Mouse (Mus musculus) urinary bladder, adult 18-20 months (tissue): ENCODE data around the gene Hmgb1.

Experiments used
- DNase-seq, 2 experiments: peaks; one replicate each; pipeline ENCODE4 v3.0.0; 2022; ENCODE audit warnings: low spot score in 2 of 2, mixed read lengths in 2 of 2

Gene Hmgb1

DNA sequence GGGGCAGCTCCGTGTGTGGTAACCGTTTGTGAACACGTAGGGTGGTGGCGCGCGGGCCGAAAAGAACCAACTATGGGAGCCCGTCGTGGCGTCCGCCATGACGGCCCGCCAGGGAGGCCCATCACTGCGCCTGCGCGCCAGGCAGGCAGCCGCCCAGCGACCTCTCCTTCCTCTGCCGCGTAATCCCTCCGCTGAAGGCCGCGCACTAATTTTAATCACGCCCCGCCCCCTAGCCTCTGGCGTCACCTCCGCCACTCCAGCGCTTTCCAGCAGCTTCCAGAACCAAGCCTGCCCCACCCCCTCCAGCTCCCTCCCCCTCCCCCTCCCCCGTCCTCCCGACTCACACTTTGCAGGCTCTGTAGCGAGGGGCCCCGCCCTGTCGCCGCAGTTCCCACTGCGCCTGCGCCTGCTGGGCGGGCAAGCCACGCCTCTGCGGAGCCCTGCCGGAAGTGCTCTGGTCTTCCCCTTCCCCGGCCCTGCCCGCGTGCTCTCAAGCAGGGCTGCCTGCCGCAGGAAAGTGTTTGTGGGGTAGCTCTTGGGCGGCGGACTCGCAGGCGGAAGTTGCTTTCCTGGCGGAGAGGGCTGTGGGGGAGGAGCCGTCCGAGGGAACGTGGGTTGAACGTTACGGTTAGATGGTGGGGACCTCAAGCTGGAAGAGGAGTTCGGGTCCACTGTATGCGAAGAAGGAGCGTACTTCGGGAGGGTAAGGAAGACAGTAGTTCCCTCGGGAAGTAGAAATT is at the start of gene Hmgb1, which contains the start of gene Uspl1:
Hmgb1 (minus strand) TSS at position 386 of the 740 bp plus-strand sequence.
Uspl1 (plus strand) TSS at position 247 of the 740 bp plus-strand sequence.
- DNase-seq: peak; percentile 96 to 98

DNA sequence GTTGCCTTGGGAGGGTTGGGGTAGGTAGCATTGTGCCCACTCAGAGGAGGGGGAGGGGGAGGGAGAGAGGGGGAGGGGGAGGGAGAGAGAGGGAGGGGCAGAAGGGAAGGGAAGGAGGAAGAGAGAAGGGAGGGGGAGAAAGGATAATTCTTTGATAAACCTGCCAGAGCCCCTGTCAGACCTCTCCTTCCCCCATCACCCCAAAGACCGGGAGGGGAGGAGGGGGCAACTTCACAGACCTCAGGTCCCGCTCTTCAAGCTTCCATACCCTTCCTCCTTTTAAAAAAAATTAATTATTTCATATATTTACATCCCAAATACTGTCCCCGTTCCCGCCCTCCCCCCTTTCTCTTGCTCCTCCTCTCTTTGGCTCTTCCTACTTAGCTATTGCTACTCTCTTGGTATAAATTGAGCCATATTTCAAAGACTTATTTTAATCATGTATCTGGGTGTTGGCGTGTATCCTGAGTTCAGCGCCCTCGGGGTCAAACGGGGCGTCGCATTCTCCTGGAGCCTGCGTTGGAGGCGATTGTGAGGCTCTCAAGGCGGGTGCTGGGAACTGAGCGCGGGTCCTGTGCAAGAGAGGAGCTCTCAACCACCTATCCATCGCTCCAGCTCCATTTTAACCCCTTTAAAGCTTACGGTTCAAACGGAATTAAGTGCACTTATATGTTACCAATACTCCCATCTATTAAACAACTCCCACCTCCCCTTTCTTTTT is 45.5 kb upstream of the Hmgb1 start:
- no peak for DNase-seq

DNA sequence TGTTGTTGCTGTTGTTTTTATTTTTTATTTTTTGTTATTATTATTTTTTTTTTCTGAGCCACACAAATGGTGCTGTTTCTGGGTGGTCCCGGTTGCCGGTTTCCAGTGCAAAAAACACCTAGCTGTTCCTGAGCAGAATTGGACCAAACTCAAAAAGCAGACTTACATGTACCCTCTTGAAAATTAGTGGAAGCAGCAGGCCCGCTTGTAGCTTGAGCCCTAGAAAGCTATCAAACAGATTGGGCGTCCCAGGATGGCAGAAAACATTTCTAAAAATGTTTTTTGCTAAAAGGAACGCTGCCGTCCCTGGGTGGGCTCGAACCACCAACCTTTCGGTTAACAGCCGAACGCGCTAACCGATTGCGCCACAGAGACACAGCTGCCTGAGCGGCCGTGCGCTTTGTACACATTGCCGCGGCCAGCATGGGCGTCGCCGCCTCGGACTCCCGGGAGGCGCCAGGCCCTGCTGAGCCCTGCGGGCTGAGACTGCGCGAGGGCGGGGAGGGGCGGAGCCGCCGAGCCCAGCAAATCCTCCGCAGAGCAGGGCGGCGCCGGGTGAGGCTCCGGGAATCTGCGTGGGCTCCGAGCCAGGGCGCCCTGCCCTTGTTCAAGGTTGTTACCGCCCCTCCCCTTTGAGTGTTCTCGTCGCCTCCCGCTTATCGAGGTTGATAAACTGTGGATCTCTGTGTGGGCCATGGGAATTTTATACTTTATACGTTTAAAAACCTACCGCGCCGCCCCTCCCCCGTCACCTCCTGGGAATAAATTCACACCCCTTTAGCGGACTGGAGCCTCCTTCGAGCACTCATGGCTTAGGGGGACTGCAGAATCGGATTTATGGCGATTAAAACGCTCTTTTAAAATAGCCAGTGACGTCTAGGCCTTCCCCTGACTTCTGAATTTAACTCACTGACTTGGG is 44.7 kb upstream of the Hmgb1 start:
- DNase-seq: peak; percentile 99 to 100

DNA sequence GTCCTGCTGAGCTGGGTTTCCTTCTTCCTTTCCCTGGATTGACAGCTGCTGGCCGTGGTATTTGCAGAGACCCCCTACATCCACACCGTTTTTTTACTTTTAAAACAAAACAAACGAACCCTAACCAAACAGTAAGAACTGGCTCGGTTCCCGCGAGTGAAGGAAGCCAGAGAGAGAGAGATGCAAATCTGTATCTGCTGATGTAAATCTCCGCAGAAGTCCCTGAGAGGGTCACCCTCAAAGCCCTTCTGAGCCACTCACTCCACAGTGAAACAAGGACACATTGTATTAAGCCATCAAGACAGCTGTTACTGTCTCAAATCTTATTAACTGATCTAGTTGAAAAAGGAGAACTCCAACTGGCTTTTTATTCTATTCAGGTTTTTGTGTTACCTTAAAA is 40.4 kb upstream of the Hmgb1 start:
- no peak for DNase-seq

DNA sequence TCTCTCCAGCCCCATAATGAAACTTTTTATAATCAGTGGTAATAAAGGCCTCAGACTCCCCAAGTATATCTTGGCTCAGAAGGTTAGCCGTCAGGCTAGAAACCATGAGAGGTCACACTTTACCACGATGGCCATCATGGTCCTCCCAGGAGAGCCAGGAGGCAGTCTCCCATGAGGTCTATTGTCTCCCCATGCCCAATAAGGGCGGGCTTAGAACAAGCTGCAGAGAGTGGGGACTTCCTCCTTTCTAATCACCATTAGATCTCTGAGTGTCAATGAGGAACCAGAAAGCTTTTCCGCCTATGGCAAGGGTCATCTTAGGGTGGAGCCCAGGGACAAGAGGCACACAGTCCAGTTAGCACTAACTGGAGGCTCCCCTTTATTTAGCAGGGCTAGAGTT is 37.1 kb upstream of the Hmgb1 start:
- DNase-seq: no peak

- DNase-seq: no peak
Measured at GRCm38 (mm10) chr5:149219493-149219892, 35.2 kb upstream of the Hmgb1 start.

- no peak for DNase-seq
Measured at GRCm38 (mm10) chr5:149217524-149218357, 33.5 kb upstream of the Hmgb1 start.

GRCm38 (mm10) chr5:149215540-149215939 is 31.3 kb upstream of the Hmgb1 start:
- no peak for DNase-seq

DNA sequence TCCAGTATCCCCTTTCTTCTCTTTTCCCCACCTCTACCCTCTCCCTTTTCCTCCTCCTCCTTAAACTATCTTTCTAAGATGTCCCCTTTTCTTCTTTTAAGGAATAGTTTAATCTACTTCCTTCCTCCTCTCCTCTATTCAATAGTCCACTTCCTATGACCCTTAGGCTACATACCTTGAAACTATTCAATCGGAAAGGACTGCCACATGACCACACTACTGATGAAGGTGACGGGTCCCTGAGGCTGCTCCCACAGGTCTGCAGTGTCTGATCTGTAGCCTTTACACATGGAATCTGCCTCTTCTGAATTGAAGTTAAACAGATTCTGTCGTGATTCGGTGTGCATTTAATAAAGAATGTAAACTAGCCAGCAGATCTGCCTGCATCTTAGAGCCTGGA is 28.5 kb upstream of the Hmgb1 start:
- DNase-seq: no peak

DNA sequence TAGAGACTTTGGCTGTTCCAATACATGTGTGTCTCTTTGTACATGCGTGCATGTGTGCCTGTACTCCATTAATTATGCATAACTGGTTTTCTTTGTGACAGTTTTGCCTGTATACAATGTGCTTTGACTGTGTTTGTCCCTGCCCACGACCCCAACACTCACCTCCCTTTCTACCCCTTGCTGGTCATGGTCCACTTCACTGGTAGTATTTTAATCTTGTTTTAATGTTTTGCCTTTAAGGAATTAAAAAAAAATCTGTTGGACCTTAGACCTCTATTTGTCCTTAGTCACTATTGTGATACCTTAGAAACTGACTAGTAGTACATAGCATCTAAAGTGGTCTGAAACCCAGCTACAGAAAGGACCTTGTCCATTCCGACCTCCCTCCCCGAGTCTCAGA is 26.8 kb upstream of the Hmgb1 start:
- no peak for DNase-seq

GRCm38 (mm10) chr5:149209328-149209727 is 25.0 kb upstream of the Hmgb1 start:
- DNase-seq: no peak

DNA sequence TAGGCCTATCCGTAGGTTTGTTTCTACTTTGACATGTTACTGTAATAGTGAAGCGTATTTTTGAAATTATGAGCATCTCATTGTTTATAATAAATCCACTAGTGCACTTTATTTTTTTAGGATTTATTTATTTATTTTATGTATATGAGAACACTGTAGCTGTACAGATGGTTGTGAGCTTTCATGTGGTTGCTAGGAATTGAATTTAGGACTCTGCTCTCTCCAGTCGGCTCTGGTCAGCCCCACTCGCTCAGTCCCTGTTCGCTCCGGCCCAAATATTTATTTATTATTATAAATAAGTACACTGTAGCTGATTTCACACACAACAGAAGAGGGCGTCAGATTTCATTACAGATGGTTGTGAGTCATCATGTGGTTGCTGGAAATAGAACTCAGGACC is 24.5 kb upstream of the Hmgb1 start:
- DNase-seq: no peak

DNA sequence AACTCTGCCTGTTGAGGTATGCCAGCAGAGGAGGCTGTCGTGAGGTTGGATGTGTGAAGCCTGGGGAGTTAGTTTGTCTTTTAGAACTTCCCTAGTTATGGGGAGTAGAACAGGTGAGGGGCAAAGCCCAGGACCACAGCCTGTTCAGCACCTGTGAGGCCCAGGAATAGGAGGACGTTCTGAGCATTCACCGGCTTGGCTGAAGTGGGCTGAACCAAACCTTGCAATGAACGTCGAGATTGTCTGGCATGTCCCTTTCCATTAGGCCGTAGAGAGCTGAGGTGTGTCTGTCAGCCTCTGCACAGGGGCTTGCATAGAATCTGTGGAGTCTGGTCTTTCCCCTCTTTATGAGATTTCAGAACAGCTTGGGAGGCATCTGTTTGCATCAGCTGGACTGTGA is 23.4 kb upstream of the Hmgb1 start:
- DNase-seq: no peak

GRCm38 (mm10) chr5:149206286-149206685 is 22.0 kb upstream of the Hmgb1 start:
- DNase-seq: no peak

DNA sequence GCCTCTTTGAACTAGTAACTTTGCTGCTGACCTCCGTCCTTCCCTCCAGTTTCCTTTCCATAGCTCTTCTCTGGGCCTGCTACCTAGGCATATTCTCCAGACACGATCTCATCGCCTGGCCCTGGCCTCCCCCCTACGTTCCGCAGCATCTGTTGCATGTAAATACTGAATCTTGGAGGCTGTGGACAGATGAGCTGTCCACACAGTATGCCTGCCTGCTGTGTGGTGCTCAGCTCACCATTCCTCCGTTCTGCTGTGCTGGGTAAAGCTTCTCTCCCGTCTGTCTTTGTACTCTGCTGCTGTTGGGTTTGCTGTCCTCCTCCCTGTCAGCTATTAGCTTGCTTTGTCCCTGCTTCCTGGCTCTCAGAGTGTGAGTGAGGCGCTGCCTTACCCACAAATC is 21.0 kb upstream of the Hmgb1 start:
- DNase-seq: no peak

GRCm38 (mm10) chr5:149204822-149205221 is 20.5 kb upstream of the Hmgb1 start:
- DNase-seq: no peak

DNA sequence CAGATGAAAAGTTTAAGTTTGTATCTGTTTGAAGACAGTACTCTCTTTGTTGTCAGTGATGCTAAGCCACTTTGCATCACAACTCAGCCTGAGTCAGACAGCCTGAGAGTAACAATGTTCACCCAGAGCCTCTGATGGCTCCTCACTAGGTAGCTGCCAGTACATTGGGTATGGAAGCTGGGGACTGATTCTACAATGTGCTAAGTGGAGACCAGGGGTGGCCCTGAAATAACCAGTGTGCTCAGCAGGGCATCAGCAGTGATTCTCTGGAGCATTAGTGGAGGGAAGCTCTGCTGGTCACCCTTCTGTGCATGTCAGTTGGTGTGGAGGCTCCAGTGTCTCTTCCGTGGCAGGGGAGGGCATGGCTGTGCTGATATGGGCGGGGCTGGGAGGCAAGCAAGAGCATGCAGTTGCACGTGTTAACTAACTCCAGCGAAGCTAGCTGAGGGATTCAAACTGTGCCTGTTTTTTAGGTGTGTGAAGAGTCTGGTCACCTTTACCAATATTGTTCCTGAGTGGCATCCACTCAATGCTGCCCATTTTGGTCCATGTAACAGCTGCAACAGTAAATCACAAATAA is 19.6 kb upstream of the Hmgb1 start:
- DNase-seq: peak in 1 of 2 experiments; percentile 34

DNA sequence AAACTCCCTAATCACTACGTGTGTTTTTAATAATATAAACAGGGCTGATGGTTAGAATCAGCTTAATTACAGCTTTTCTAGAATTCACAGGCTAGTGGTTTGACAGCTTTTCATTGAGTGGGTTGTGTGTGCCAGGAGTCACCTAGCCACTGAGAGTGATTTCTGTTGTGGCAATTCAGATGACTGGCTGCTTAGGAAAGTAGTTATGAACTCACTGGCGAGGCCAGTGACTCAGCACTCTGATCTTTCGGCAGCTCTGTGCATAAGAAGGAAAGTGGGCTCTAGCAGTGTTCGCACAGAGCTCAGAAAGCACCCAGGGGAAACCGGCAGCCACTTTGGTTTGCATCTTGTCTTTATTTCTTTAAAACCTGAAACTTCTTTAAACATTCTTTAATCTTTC is 18.7 kb upstream of the Hmgb1 start:
- DNase-seq: no peak

DNA sequence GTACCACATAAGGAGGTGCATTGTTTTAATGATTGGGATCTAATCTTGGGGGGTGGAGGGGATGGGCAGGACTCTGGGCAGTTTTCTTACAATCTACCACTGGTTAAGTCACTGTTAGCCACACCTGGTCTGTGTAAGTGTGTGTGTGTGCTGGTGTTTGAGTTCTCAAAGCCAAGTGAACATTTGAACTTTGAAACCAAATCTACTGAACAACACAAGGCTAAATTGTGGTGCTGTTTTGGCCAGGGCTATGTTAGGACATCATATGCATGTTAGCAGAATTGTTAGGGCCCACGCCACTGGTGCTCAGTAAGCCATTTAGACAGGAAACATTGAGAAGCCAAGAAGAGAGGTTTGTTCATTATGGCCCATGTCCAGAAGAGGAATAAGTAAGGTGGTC is 14.5 kb upstream of the Hmgb1 start:
- DNase-seq: no peak

GRCm38 (mm10) chr5:149196611-149197010 is 12.3 kb upstream of the Hmgb1 start:
- DNase-seq: no peak

- DNase-seq: no peak
Measured at GRCm38 (mm10) chr5:149190160-149190559, 5.9 kb upstream of the Hmgb1 start.
